Mouse (Mus musculus) frontal cortex, postnatal 36 days (tissue): ENCODE results near the gene Arpc1a.
"Not testable (repeated sequence)": the region's sequence is repeated elsewhere in the genome, so short reads cannot be mapped to it uniquely, and the experiment has no call there.

ENCODE experiments used
- DNase-seq, 2 experiments: peaks; one replicate each; pipeline ENCODE4 v3.0.0; 2022; ENCODE audit warnings: low spot score in 2 of 2

The Arpc1a gene

DNA sequence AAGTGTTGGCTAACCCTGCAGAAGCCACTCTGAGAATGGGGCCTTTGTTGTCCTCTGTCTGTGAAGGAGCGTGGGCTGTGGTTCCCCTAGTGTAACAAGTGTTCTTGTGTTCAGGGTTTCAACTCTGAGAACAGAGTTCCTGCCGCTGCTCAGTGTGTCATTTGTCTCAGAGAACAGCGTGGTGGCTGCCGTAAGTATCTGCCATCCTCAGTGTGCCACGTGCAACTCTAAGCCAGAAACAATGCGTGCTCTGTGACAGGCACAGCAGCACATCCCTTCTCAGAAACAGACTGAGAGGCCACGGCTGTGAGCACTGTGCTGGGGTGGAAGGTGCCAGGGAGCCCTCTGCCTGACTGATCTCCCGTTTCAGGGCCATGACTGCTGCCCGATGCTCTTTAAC, 20.7 kb downstream of the Arpc1a start:
- no peak for DNase-seq

DNA sequence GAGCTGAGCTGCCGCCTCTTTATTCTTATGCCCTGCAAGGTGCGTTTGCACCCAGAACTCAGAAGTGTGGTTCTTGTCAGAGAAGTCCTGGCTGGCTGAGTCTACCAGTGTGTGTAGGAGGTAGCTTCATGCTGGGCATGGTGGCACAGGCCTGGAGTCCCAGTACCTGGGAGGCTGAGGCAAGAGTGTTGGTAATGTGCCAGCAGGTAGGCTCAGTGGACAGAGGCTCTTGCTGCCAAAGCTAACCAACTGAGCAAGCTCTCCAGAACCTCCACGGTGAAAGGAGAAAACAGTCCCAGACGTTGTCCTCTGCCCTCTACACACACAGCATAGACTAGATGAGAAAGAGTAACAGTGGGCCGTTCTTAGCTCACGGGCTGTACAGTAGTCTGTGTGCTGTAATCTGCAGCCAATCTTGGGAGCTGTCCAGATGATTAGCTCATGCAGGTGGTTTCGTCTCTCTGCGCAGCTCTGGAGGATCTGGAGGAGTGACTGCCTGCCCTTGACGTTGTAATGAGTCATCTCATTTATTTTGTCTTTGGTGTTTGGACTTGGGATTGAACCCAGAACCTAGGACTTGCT, 22.2 kb downstream of the Arpc1a start:
- DNase-seq, result no peak

- DNase-seq, result no peak
Measured at GRCm38 (mm10) chr5:145110401-145110800, 26.8 kb downstream of the Arpc1a start.

GRCm38 (mm10) chr5:145112566-145112965, 28.9 kb downstream of the Arpc1a start:
- DNase-seq, result no peak

- DNase-seq, result no peak
Measured at GRCm38 (mm10) chr5:145113416-145113815, 29.8 kb downstream of the Arpc1a start.

DNA sequence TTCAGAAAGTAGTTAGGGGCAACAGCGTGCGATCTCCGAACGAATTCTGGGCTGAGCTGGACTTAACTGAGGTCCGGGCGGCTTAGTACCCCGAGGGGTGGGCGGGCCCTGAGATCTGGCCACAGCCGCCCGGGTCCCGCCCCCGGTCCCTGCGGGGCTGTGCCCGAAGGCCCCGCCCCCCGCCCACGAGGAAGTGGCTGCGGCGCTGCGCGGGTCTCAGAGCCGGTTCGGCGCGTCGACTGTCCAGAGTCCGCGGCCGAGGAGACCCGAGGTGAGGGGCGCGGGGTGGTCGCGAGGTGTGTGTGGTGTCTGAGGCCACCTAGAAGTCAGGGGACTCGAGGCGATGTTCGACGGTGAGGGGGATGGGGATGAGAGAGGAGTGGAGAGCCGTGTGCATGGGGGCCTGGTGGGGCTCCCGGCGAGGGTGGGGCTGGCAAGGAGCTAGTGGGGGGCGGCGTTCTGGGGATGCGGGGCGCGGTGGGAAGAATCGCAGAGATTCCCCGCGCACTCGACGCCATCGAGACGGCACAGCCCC, 30.5 kb downstream of the Arpc1a start, which contains the start of gene Arpc1b:
Gene Arpc1b (plus strand): TSS at position 145 of the 535 bp plus-strand sequence.
- DNase-seq, result no peak

GRCm38 (mm10) chr5:145114606-145115473, 31.2 kb downstream of the Arpc1a start:
- no peak for DNase-seq

DNA sequence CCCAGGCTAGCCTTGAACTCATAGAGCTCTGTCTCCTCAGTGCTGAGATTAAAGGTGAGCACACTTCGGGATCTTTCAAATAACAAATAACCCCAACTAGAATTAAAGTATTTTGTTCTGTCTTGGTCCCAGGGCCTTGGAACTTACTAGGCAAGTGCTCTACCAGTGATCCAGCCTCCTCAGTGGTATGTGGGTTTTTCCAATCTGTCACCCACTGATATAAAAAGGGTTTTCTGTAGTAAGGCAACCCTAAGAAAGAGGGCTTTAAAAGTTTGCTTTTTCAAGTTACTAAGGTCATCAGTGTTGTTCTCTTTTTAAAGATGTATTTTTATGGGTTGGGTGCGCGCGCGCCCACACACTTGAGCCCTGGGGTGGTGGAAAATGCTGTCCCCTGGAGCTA, 32.1 kb downstream of the Arpc1a start:
- no peak for DNase-seq

GRCm38 (mm10) chr5:145116316-145116715, 32.7 kb downstream of the Arpc1a start:
- DNase-seq, result no peak

DNA sequence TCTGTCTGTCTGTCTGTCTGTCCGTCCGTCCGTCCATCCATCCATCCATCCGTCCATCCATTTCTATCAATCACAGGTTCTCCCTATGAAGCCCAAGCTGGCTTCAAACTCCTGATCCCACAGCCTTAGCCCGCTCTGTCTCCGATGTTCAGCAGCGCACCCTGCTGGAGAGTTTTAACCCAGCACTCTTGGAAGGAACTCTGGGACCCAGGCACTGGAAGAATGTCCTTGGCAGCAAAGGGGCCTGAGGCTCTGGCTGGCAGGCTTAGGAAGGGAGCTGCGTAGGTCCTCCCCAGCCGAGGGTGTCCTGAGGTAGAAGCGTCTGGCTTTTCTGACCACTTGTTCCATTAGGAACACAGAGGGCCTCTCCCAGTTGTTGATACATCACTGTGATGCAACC, 33.3 kb downstream of the Arpc1a start:
- DNase-seq, result no peak

DNA sequence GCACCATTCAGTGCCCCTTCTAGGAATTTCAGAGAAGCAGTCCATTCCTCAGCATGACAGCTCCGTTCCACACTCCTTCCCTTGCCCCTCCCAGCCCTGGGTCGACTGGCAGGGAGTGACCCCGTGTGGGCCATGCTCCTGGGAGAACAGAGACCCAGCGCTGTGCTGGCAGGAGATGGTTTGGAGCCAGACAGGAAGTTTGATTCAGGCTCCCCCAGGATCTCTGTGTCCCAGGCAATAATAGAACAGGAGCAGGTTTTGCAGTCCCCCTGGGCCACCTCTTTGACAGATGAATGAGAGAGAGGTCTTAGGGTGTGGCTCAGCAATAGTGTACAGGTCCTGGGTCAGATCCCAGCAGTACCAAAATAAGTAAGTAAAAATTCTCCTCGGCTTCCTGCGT, 34.4 kb downstream of the Arpc1a start:
- DNase-seq, result no peak

DNA sequence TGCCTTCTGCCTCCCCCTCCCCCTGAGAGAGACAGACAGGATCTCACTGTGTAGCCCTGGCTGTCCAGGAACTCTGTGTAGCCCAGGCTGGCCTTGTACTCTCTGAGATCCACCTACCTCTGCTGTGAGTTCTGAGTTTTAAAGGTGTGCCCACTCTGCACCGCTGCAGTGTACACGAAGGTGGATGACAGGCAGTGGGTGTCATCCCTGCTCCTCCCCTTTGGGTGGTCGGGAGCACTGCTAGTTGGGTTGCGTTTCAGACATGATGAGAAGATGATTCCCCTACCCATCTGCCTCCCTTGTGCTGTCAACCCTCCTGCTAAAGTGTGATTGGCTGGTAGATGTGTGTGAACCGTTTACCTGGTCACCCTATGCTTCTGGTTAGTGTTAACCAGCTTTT, 34.8 kb downstream of the Arpc1a start:
- DNase-seq, result no peak

DNA sequence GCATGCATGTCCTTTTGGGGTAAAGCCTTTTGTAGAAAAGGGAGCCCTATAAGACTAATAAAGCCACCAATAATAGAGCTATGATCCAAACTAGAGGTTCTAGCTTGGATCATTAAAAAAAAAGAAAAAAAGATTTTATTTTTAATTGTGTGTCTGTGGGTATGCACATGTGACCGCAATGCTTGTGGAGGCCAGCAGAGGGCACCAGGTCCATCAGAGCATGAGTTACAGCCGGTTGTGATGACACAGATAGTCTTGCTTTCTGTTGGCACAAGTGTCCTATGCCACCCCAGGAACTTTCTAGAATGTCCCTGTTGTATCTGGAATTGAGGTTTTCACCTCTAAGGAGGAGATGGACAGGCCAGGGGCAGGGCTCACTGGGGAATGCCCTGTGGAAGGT, 35.8 kb downstream of the Arpc1a start:
- DNase-seq, result no peak

- DNase-seq, result no peak
Measured at GRCm38 (mm10) chr5:145120921-145121320, 37.3 kb downstream of the Arpc1a start.

- DNase-seq, result no peak
Measured at GRCm38 (mm10) chr5:145123396-145123795, 39.8 kb downstream of the Arpc1a start.

GRCm38 (mm10) chr5:145126580-145126979, 43.0 kb downstream of the Arpc1a start:
- no peak for DNase-seq

GRCm38 (mm10) chr5:145129124-145129523, 45.5 kb downstream of the Arpc1a start:
- DNase-seq, result no peak

- DNase-seq, result not testable (repeated sequence)
Measured at GRCm38 (mm10) chr5:145129773-145130172, 46.1 kb downstream of the Arpc1a start.

DNA sequence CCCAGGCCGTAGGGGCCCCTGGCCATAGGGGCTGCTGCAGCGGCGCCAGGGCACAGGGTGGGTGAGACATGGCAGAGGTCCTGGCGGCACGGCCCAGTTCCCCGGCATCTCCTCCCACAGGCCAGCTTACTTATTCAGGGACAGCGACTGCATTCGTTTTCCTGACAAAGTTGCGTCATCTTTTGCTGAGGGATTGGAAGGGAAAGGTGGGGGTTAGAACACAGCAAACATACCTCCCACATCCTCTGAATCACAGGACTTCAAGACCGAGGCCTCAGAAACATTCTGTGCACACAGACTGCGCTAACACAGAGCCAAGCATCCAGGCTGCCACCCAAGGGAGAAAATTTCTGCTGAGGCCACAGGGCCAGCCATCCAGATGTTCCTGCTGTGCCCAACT, 46.6 kb downstream of the Arpc1a start:
- peak; percentile 71 to 73 for DNase-seq

DNA sequence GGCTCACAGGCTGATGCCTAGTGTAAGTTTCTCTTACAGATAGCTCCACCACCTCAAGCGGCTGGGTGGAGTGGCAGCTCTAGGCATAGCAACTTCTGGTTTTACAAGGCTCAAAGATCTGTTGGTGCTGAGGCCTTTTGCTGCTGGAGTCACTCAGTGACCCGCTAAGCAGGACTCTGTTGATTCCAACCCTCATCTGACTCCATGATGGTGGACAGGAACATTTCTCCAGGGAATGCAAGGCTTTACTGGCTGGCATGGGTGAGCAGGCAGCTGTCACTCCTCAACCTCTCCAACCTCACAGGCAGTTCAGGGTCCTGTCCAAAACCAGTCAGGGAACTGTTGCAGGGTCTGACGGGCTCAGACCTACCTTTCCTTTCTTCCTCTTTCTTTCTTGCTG, 47.4 kb downstream of the Arpc1a start:
- DNase-seq, result no peak

DNA sequence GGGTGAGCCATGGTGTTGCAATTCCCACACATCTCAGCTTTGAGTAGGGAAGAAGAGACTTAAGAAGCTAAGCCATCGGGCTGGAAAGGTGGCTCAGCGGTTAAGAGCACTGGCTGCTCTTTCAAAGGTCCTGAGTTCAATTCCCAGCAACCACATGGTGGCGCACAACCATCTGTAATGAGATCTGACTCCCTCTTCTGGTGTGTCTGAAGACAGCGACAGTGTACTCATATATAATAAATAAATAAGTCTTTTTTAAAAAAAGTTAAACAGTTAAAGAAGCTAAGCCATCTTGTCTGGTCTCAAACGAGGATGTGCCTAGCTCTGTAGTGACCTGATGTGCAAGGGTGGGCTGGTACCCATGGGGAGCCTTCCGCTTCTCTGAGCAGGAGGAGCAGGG, 49.6 kb downstream of the Arpc1a start:
- not testable (repeated sequence) for DNase-seq

DNA sequence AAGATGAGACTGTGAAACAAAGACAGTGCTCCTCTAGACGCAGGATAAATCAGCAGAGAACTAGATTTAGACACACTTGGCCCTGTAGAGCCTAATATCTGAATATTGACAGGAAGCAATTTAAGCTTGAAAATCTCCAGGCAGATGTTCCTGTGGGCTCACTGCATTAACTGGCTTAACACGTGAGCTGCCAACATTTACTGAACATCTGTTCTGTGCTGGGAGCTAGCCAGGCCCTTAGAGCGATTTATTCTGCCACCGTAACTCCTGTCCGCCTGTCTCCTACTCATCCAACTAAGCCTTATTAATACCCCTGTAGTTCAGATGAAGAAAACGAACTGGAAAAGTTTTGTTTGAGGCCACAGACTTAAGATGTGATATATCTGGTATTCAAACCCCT, 55.2 kb downstream of the Arpc1a start:
- no peak for DNase-seq
